Mouse (Mus musculus) embryo, embryonic 11.5 days (tissue): ENCODE measurements around the gene Ccdc171.
A peak's percentile ranks its signal among the peaks of the same experiment; 100 is the strongest.
"Not testable (repeated sequence)": the region's sequence is repeated elsewhere in the genome, so short reads cannot be mapped to it uniquely, and the experiment has no call there.

Source experiments
- DNase-seq: peaks from one replicate; pipeline ENCODE4 v3.0.0-alpha.2; 2012; ENCODE audit warnings: low read depth, low spot score

Ccdc171 gene

DNA sequence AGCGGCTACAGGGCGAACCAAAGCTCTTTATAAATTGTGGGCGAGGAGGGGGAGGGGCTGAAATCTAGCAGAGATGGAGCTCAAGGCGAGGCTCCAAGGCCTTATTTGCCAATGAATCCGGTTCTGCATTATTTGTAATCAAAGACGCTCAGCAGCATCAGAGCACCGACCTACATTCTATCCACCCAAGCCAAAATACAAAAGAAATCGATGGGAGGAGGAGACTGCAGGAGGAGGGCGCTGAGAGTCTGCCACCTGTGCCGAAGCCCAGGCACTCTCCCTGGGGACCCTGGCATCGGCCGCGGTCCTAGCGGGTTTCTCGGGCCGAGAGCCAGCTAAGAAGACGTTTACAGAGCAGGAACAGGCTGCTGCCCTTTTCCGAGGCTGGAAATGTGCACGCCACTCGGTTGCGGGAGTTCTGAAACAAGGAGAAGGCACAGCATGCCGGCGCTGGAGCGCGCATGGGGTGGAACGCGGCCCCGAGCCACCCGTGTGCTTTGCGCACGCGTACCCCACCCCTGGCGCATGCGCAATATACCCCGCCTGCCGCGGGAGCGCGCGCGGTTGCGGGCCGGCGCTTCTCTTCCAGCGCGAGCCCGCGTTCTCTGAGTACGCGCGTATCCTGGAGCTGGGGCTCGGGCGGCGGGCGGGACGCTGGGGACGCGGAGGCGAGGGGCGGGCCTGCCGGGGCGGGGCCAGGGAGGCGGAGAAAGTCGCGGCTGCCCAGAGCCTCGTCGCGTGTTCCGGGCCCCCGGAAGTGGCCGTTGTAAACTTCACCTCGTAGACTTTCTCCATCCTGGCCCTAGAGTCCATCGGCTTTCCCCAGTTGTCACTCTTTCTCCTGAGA is at the start of gene Ccdc171:
TSS of gene Ccdc171 (plus strand) at position 703 of the 847 bp plus-strand sequence.
- peak; percentile 96 for DNase-seq

DNA sequence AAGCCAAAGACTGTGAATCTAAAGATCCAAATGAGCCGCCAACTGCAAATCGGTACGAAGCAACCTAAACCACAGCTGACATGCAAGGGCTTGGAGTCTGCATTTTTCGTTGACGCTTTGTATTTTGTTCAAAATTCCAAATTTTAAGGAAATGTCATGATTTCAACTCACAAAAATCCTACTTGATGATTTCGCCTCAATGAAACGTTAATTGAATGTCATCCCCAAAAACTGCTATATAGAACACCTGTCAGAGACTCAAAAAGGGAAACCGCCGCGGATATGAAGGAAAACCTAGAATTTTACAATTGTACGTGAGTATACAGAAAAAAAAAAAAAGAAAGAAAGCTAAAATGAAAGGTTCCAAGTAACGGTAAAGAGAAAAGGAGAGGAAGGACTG is 40.1 kb upstream of the Ccdc171 start:
- no peak for DNase-seq

DNA sequence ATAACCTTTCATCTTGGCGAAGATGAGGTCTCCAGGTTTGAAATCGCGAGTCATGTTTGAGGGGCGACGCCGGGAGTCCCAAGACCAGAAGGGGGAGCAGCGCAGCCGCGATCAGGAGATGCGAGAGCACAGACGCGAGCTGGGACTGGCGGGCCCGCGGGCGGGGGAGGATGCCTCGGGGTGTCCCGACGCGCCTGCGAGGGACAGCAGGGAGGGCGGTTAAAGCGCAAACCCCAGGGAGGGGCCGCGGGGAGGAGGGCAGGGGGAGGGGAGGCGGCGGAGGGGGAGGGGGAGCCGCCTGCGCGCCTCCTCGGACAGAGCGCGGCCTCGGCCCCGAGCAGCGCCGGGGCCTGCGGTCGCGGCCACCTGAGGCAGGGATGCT is 39.6 kb upstream of the Ccdc171 start:
- peak; percentile 80 for DNase-seq

DNA sequence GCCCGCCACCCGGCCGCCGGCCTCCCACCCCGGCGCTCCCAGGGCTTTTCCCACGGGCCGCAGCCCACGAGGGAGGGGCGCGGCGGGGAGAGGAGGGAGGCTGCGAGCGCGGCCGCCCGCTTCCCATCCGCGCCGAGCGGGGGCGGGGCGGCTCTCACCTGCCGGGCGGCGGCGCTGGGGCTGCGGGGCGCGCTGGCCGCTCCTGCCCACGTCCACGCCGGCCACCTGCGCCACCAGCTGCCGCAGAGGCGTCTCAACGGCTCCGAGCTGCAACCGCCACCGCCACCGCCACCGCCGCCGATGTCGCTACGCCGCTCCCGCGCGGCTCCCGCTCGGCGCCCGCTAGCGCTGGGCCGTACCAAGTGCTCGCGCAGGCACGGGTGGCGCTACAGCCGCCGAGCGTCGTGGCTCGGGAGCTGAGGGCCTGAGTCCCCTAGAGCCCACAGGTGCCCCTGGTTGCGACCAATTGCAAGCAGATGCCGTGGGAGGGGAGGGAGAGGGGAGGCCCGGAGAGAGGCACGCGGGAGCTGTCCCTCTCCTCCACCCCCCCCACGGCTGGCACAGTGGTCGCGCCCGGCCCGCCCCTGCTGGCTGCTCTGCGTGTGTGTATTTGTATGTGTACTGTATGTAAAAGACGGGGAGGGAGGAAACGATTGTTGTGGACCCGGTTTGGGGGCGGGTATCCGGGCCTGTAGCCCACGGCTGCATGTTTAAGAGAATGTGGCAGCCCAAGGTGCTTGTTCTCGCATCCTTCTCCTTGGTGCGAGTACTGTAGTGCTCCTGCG is 39.0 kb upstream of the Ccdc171 start, which contains the start of gene Psip1:
TSS of gene Psip1 (minus strand) at position 343 of the 785 bp plus-strand sequence.
- peak; percentile 81 for DNase-seq

DNA sequence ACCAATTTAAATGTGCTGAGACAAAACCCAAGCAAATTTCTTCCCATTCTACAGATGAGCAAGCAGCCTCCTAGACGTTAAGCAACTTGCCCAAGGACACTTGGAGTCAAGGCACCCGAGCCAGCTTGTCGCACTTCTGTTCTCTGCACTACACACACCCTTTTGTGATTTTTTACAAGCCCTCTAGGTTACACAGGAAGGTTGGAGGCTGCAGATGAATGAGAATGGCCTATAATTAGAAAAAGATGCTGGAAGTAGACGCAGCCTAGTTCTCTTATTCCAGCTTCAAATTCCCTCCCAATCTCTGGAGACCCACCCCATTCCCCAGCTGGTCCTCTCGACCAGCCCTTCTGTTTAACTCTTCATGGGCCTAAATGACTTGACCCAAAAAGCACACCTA is 36.2 kb upstream of the Ccdc171 start:
- no peak for DNase-seq

DNA sequence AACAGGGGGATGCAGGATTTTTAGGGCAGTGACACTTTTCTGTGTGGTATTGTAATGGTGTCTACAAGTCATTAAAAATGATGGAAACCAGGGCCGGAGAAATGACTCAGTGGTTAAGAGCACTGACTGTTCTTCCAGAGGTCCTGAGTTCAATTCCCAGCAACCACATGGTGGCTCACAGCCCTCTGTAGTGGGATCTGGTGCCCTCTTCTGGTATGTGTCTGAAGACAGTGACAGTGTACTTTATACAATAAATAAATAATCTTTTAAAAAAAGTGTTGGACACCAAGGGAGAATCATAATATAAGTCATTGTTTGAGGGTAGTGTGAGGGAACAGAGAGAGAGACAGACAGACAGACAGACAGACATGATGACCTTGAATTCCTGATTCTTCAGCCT is 32.2 kb upstream of the Ccdc171 start:
- no peak for DNase-seq

DNA sequence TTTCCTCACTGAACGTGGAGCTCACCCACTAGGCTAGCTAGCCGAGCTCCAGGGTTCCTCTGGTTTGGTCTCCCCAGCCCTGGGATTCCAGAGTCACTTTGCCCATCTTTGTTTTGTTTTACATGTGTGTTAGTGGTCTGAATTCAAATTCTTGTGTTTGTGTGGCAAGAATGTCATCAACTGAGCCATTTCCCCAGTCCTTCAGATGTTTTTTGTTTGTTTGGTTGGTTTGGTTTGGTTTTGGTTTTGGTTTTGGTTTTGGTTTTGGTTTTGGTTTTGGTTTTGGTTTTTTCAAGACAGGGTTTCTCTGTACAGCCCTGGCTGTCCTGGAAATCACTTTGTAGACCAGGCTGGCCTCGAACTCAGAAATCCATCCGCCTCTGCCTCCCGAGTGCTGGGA is 28.3 kb upstream of the Ccdc171 start:
- not testable (repeated sequence) for DNase-seq

DNA sequence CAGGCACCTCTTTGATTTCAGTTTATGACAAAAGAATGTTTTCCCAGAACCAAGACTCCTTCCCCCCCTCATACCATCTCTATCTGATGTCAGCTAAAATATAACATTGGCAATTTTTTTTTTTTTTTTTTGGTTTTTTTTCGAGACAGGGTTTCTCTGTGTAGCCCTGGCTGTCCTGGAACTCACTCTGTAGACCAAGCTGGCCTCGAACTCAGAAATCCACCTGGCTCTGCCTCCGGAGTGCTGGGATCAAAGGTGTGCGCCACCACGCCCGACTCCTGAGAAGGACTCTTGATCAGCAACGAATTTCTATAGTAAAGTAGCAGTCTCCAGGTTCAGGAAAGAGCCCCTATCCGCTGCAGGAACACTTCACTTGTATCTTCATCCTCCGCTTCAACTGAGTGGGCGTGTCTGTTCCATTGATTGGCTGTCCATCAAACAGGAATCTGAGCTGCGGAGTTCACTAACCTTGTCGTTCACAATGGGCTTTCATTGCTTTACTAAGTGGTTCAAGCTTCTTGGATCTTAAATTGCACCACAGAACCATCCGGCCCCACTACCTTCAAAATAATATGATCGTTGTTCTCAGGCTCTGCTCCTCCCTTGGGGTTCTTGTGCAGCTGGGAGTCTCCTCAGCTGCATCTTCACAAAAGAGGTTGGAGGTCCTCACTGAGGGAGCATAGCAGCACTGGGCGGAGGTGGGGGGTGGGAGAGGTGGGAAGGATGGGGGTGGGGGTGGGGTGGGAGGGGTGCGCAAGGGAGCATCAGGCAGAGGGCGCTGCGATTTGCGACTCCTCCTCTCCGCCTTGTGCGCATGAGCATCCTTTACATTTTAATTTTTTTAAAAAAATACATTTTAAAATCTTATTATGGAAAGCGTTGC is 24.9 kb upstream of the Ccdc171 start:
- DNase-seq: no peak

DNA sequence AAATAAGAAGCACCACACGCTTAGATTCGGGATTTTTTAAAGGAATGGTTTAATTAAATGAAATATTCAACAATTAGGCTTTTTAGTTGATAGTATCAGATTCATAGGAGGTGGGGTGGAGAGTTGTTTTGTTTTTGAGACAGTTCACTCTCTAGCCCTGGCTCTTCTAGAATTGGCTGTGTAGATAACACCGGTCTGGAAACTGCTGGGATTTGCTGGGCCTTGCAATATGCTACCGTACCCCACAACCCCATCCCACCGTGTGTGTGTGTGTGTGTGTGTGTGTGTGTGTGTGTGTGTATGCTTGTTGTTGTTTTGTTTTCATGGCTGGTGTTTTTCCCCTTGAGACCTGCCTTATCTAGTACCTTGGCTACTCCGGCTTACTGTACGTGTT is 24.3 kb upstream of the Ccdc171 start:
- DNase-seq: no peak

DNA sequence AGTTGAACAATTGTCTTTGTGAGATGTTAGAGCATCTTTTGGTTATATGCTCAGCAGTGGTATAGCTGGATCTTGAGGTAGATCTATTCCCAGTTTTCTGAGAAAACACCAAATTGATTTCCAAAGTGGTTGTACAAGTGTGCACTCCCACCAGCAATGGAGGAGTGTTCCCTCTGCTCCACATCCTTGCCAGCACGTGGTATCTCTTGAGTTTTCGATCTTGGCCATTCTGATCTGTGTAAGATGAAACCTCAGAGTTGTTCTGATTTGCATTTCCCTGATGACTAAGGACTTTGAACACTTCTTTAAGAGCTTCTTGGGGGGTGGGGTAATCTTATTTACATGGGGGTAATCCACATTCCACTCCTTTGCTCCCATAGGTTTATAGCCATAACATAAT is 15.7 kb upstream of the Ccdc171 start:
- DNase-seq: no peak

DNA sequence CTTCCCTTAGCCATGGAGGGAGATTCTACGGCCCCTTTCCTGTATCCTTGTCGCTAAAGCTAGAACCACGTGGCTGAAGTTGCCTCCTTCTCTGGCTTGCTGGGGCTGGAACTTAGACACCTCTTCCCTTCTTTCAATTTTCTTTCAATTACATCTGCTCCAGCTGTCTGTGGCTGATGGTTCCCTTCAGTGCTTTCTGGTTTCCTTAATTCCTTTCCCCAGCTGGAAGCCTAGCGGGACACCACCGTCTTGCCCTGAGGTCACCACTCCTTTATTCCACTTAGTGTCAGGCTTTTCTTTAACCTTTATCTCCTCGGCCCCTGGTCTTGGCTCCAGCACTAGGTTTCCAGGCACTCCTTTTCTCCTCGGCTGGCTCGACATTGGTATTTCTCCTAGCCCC is 14.3 kb upstream of the Ccdc171 start:
- no peak for DNase-seq

DNA sequence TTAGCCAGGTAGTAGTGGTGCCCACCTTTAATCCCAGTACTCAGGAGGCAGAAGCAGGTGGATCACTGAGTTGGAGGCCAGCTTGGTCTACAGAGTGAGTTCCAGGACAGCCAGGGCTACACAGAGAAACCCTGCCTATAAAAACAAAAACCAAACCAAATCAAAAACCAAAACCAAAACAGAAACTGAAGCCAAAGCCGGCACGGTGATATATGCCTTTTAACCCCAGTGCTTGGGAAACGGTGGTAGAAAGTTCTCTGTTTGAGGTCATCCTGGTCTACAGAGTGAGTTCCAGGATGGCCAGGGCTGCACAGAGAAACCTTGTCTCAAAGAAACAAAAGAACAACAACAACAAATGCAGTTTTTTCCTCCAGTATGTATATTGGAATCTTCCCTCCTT is 13.1 kb upstream of the Ccdc171 start:
- no peak for DNase-seq

DNA sequence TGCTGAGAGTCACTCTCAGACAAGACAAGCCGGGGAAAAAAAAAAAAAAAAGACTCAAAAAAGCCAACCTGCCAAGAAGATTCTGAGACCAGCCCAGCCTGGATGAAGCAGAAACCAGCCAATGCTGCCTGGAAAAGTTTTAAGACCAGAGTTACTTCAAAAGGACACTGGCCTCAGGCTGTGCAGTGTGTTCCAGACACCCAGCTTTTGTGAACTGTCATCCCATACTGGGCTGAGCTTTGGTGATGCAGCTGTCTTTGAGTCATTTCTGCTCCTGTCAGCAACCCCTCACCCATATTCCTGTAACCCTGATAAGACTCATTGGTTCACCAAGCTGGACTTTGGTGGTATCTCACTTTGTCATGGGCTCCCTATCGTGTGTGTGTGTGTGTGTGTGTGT is 12.7 kb upstream of the Ccdc171 start:
- DNase-seq: no peak

DNA sequence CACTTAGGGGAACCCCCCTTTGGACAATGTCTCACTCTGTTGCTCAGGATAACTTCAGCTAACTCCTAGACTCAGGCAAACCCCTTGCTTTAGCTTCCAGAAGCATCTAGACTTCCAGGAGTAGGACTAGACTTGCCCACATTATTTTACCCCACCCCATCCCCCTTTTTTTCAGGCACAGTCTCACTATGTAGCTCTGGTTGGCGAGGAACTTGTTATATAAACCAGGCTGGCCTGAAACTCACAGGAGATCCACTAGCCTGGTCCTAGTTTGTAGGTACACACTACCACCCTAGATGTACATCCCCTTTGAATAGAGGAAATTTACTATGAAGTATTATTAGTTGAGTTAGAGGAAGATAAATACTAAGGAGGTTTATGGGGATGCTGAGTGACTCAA is 11.2 kb upstream of the Ccdc171 start:
- DNase-seq: no peak

DNA sequence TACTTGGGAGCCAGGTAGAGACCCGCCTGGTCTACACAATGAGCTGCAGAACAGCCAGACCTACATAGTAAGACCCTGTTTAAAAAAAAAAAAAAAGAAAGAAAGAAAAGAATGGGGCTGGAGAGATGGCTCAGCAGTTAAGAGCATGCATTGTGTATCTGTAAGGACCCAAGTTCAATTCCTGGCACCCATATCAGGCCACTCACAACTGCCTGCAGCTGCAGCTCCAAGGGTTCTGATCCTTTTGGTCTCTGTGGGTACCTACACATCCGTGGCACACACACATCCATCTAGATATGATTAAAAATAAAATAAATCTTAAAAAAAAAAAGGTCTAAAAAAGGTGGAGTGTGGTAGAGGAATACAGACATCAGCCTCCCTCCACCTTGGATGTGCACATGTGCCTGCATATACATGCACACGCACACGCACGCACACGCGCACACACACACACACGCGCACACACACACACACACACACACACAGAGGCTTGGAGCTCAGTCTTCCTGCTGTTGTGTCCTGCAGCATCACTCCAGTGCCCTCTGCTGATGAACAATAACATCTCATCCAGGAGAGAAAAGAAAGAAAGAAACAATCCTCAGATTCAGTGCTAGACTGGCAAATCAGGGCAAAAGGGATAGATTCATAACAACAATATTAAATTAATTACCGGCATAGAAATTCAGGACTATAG is 10.2 kb upstream of the Ccdc171 start:
- no peak for DNase-seq

DNA sequence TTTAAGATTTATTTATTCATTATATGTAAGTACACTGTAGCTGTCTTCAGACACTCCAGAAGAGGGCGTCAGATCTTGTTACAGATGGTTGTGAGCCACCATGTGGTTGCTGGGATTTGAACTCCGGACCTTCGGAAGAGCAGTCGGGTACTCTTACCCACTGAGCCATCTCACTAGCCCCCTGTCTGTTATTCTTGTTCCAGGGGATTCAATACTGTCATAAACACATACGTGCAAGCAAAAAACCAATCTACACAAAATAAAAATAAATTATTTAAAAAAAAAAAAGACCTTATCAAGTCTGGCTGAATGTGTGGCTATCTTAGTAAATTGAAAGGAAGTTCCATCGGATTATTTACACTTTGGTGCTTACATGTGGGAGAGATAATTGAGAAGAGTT is 9.2 kb upstream of the Ccdc171 start:
- not testable (repeated sequence) for DNase-seq

DNA sequence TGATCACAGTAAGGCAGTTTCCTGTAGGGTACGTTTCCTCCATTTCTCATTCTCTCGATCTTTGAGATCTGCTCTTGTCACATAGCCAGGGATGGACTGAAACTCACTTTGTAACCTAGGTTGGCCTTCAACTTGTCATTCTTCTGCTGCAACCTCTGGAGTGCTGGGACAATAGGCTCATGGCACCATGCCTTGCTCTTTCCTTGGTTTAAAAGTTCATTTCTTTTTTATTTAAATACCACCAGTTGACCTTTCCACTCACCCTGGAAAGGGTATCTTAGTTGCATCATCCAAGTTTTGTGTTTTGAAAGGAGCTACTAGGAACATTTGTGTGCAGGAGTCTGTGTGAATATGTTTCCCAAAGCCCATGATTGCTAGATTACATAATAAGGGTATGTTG is 6.2 kb upstream of the Ccdc171 start:
- DNase-seq: no peak

DNA sequence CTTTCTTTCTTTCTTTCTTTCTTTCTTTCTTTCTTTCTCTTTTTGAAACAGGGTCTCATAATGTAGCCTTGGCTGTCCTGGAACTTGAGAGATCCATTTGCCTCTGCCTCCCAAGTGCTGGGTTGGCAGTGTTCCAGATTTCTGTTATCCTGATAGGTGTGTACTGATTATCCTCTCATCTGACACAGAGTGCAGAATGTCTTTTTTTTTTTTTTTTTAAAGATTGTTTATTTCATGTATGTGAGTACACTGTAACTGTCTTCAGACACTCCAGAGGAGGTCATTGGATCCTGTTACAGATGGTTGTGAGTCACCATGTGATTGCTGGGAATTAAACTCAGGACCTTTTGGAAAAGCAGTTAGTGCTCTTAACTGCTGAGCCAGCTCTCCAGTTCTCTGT is 5.5 kb upstream of the Ccdc171 start:
- no peak for DNase-seq

DNA sequence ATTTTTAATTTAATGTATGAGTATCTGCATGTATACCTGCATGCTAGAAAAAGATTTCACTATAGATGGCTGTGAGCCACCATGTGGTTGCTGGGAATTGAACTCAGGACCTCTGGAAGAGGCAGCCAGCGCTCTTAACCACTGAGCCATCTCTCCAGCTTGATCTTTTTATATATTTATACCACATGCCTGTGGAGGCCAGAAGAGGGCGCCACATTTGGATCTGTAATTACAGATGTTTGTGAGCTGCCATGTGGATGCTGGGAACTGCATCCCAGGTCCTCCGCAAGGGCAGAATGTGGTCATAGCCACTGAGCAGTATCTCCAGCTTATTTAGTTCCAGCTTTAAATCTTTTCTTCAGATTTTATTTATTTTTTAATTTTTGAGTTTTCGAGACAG is 5.0 kb upstream of the Ccdc171 start:
- DNase-seq: no peak

DNA sequence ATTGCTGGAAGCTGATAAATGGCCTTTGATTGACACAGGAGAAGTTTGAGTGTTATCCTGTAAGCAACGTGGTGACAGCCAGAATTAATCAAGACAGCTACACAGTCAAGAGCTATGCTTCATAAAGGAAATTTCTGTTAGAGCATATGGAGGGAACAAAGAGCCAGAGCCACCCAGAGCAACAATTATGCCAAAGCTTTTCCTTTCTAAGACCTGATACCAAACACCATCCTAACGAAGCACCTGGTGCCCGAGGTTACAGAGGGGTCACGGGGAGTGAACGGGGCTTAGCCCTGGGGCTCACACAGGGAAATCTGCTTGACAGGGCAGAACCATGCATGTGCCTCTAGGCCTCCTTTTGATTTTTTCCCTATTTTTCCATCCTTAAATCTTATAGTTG is 3.3 kb upstream of the Ccdc171 start:
- no peak for DNase-seq

DNA sequence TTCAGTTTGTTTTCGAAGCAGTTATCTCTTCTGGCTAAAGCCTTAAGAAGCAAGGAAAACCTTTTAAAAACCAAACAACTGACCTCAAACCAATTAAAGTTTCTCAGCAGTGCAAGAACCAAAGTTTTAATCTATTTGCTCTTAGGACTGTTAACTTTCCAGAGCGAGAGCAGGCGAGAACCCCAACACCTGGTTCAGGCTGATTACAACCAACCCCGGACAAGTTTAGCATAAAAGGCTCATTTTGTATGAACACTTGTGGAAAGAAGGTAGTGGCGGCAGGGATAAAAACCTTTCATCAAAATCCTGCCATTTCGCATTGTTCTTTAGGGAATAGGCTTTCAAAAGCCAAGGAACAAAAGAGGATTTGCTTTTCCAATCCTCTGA is 896 bp upstream of the Ccdc171 start:
- no peak for DNase-seq

DNA sequence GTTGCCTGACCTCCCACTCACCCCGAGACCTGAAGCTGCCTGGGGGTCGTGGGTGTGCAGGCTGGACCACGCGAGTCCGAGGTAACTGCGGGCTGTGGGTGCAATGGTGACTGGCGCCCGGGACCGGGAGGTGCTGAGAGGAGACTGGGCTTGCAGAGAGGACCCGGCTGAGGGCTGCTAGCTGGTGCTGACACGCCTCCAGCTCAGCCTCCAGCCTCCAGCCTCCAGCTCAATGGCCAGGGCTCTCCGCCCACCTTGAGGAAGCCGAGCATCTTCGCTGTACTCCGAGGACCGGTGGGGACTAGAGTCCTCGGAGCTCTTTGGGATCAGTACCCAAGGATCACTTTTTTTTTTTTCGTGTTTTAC is 328 bp downstream of the Ccdc171 start:
- no peak for DNase-seq
